Mouse (Mus musculus) lung, postnatal 4 days (tissue): ENCODE measurements at regions not wholly inside any gene's neighbourhood (a gene's known extent, or its start where the extent isn't known, plus 50 kb on each side); places are given as distances from the start of the nearest gene placed in this dataset.

Experiments
- DNase-seq, 2 experiments: peaks; one replicate each; pipeline ENCODE4 v3.0.0; 2021

GRCm38 (mm10) chr17:63575316-63576007 lies 75.6 kb upstream of the Fbxl17 start:
- peak in 1 of 2 experiments; percentile 14 for DNase-seq

- DNase-seq = no peak
These were observed 83.1 kb upstream of the Fbxl17 start for GRCm38 (mm10) chr17:63582870-63583269.

- no peak for DNase-seq
These were observed 107.4 kb upstream of the Fbxl17 start for GRCm38 (mm10) chr17:63607021-63607751.

GRCm38 (mm10) chr17:63622726-63623125 lies 122.9 kb upstream of the Fbxl17 start:
- no peak for DNase-seq

- DNase-seq = no peak
These were observed 137.8 kb upstream of the Fbxl17 start for GRCm38 (mm10) chr17:63637598-63637997.

- no peak for DNase-seq
These were observed 144.6 kb upstream of the Fbxl17 start for GRCm38 (mm10) chr17:63644390-63644789.

- no peak for DNase-seq
These were observed 157.9 kb upstream of the Fbxl17 start for GRCm38 (mm10) chr17:63657687-63658086.

GRCm38 (mm10) chr17:63660841-63661481 lies 161.1 kb upstream of the Fbxl17 start:
- peak; percentile 17 to 24 for DNase-seq

GRCm38 (mm10) chr17:63661584-63661983 lies 161.8 kb upstream of the Fbxl17 start:
- DNase-seq = peak; percentile 15 to 47

GRCm38 (mm10) chr17:63662251-63662650 lies 162.4 kb upstream of the Fbxl17 start:
- DNase-seq = no peak

GRCm38 (mm10) chr17:63676791-63677190 lies 177.0 kb upstream of the Fbxl17 start:
- no peak for DNase-seq

- DNase-seq = peak in 1 of 2 experiments; percentile 9
These were observed 178.3 kb upstream of the Fbxl17 start for GRCm38 (mm10) chr17:63677996-63678657.

GRCm38 (mm10) chr17:63680479-63680878 lies 180.7 kb upstream of the Fbxl17 start:
- DNase-seq = no peak

- no peak for DNase-seq
These were observed 179.5 kb upstream of the Fer start for GRCm38 (mm10) chr17:63683345-63683744.

GRCm38 (mm10) chr17:63684026-63684425 lies 178.8 kb upstream of the Fer start:
- no peak for DNase-seq

GRCm38 (mm10) chr17:63685956-63686355 lies 176.9 kb upstream of the Fer start:
- DNase-seq = no peak

GRCm38 (mm10) chr17:63686361-63686760 lies 176.5 kb upstream of the Fer start:
- no peak for DNase-seq

GRCm38 (mm10) chr17:63689291-63689690 lies 173.6 kb upstream of the Fer start:
- no peak for DNase-seq

- DNase-seq = no peak
These were observed 171.8 kb upstream of the Fer start for GRCm38 (mm10) chr17:63690829-63691689.

- no peak for DNase-seq
These were observed 171.2 kb upstream of the Fer start for GRCm38 (mm10) chr17:63691690-63691968.

- DNase-seq = no peak
These were observed 169.6 kb upstream of the Fer start for GRCm38 (mm10) chr17:63693274-63693673.

- DNase-seq = no peak
These were observed 163.3 kb upstream of the Fer start for GRCm38 (mm10) chr17:63699537-63699936.

- DNase-seq = no peak
These were observed 157.9 kb upstream of the Fer start for GRCm38 (mm10) chr17:63704991-63705390.
